Mouse (Mus musculus) limb, embryonic 15.5 days (tissue): ENCODE results near the gene Fra10ac1. TPM values are rescaled to one million over a fixed set of nuclear protein-coding genes. Genes with fewer than 3 reads are reported as not detected.

Experiments used
- ATAC-seq: fragments of 200-750 bp; cut with Nextera tagmentation; 2 replicates; pipeline ENCODE4 v1.8.0; 2017; ENCODE audit warnings: low read depth, moderate TSS enrichment; ENCODE audit not compliant: insufficient number of reproducible peaks, low FRiP score, low TSS enrichment
- H3K27ac ChIP-seq: fragments of 300-500 bp; sonication (generic); 2 replicates; pipeline ENCODE4 v1.5.1; 2015; ENCODE audit warnings: moderate library complexity, mild to moderate bottlenecking, inconsistent platforms
- H3K27me3 ChIP-seq: fragments of 300-500 bp; sonication (generic); 2 replicates; pipeline ENCODE4 v1.6.1; 2015; ENCODE audit warnings: inconsistent platforms
- H3K36me3 ChIP-seq: fragments of 300-500 bp; sonication (generic); 2 replicates; pipeline ENCODE4 v1.6.1; 2015; ENCODE audit warnings: inconsistent platforms
- H3K4me1 ChIP-seq: fragments of 300-500 bp; sonication (generic); 2 replicates; pipeline ENCODE4 v1.6.1; 2015; ENCODE audit warnings: inconsistent platforms
- H3K4me2 ChIP-seq: fragments of 300-500 bp; sonication (generic); 2 replicates; pipeline ENCODE4 v1.6.1; 2015; ENCODE audit warnings: mild to moderate bottlenecking, inconsistent platforms
- H3K4me3 ChIP-seq: fragments of 300-500 bp; sonication (generic); 2 replicates; pipeline ENCODE4 v1.5.1; 2015; ENCODE audit warnings: mild to moderate bottlenecking, inconsistent platforms
- H3K9ac ChIP-seq: fragments of 300-500 bp; sonication (generic); 2 replicates; pipeline ENCODE4 v1.6.1; 2015; ENCODE audit warnings: inconsistent platforms
- H3K9me3 ChIP-seq: fragments of 300-500 bp; sonication (generic); 2 replicates; pipeline ENCODE4 v1.6.1; 2016; ENCODE audit warnings: inconsistent platforms
- WGBS: fragments of 180-500 bp; shearing (Covaris S2); methylation state at CpG from one replicate; pipeline ENCODE4 v1.1.7; 2015; 5-methylcytosine and 5-hydroxymethylcytosine counted together
- polyA plus RNA-seq: library from polyadenylated mRNA; unstranded; fragments of >200 nt; fragmentation: Nextera tagmentation; extraction: Ambion mirVana; gene quantifications from 2 replicates; pipeline ENCODE4 v1.2.1, GENCODE M21; 2015

Gene Fra10ac1
- polyA plus RNA-seq, 1 experiment from 2014 or later: 34.2 TPM

- WGBS: 98% methylated on average over 1 of the region's 1 CpGs
- no peak overlapping the region for H3K4me3 ChIP-seq
These were observed 67.7 kb downstream of the Fra10ac1 start for GRCm38 (mm10) chr19:38156243-38156642.

DNA sequence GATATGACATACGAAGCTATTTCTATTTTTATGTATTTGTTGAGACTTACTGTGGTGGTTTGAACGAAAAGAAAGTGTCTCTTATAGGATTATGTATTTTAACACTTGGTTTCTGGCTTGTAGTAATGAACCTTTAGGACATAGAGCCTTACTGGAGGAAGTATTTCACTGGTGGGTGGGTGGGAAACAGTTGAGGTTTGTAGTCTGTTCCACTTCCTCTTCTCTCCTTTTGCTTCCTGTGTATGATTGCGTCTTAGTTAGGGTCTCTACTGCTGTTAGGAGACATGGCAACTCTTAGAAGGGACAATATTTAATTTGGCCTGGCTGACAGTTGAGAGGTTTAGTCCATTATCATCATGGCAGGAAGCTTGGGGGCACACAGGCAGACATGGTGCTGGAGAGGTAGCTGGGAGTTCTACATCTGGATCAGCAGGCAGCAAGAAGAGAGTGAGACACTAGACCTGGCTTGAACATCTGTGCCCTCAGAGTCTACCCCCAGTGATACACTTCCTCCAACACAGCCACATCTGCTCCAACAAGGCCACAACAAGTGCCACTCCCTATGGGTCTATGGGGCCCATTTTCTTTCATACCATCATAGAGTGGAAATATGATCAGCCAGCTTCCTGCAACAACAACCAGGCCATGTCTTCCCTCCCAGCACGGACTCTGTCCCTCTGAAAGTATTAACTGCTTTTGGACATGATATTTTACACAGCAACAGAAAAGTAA is 80.2 kb downstream of the Fra10ac1 start:
- no peaks in the 10 kb centered on the region for H3K4me1 ChIP-seq
- no peaks in the 10 kb centered on the region for H3K36me3 ChIP-seq
- H3K4me2 ChIP-seq: no peak overlapping the region
- no peaks in the 10 kb centered on the region for H3K9me3 ChIP-seq
- H3K4me3 ChIP-seq: no peak overlapping the region
- no peaks in the 10 kb centered on the region for H3K27me3 ChIP-seq
- no peak for ATAC-seq
- WGBS: 71% methylated on average over 4 of the region's 4 CpGs
- H3K9ac ChIP-seq: no peak overlapping the region
- H3K27ac ChIP-seq: no peak overlapping the region

More at GRCm38 (mm10) chr19:38156243-38156642, 67.7 kb downstream of the Fra10ac1 start:
- no peaks in the 10 kb centered on the region for H3K27me3 ChIP-seq
- ATAC-seq: no peak
- no peaks in the 10 kb centered on the region for H3K36me3 ChIP-seq
- H3K4me1 ChIP-seq: no peaks in the 10 kb centered on the region
- H3K4me2 ChIP-seq: no peak overlapping the region
- H3K9ac ChIP-seq: no peak overlapping the region
- no peak overlapping the region for H3K27ac ChIP-seq
- H3K9me3 ChIP-seq: no peaks in the 10 kb centered on the region

Other genes starting within 250 kb of the Fra10ac1 start
- 11.9 and 14.1 TPM in 2 replicates for gene Myof, start 180.6 kb downstream of the Fra10ac1 start, polyA plus RNA-seq
- 18.4 and 19.9 TPM in 2 replicates for gene Cep55, start 169.1 kb downstream of the Fra10ac1 start, polyA plus RNA-seq
- gene Ffar4, start 127.1 kb downstream of the Fra10ac1 start, polyA plus RNA-seq: 0.41 and 0.57 TPM in 2 replicates
- 22.4 and 25.6 TPM in 2 replicates for gene Rbp4, start 98.9 kb downstream of the Fra10ac1 start, polyA plus RNA-seq
- gene Pde6c, start 91.4 kb downstream of the Fra10ac1 start, polyA plus RNA-seq: not detected in 2 replicates
- gene Lgi1, start 40.4 kb upstream of the Fra10ac1 start, polyA plus RNA-seq: 1.6 and 3.1 TPM in 2 replicates
- gene Slc35g1, start 171.8 kb upstream of the Fra10ac1 start, polyA plus RNA-seq: 2.3 and 3.0 TPM in 2 replicates